Mouse (Mus musculus) ES-E14 (cell line): ENCODE measurements around the gene Gcc2. TPM values are rescaled to one million over a fixed set of nuclear protein-coding genes. Genes with fewer than 3 reads are reported as not detected.
"Not testable (repeated sequence)": the region's sequence is repeated elsewhere in the genome, so short reads cannot be mapped to it uniquely, and the experiment has no call there.

Experiments used
- DNase-seq: peaks from one replicate; pipeline ENCODE4 v3.0.0-alpha.2; 2013; ENCODE audit warnings: low read depth, low spot score
- H3K27ac ChIP-seq: 2 replicates; pipeline ENCODE4 v1.5.1; 2012; ENCODE audit warnings: low read depth, mild to moderate bottlenecking, low read length, moderate library complexity, mixed read lengths; ENCODE audit not compliant: poor library complexity, insufficient read depth, severe bottlenecking
- H3K36me3 ChIP-seq: 2 replicates; pipeline ENCODE4 v1.6.1; 2012; ENCODE audit warnings: mild to moderate bottlenecking, low read length, moderate library complexity, mixed read lengths; ENCODE audit not compliant: control insufficient read depth, poor library complexity, insufficient read depth, severe bottlenecking
- H3K4me1 ChIP-seq, 2 experiments: fragments of 150-350 bp in 1 of 2; sonication (generic) in 1 of 2; 2 replicates each; pipeline ENCODE4 v1.6.1; 2012; ENCODE audit warnings: low read length in 2 of 2, mild to moderate bottlenecking in 1 of 2, mixed read lengths in 1 of 2; ENCODE audit not compliant: control insufficient read depth in 2 of 2, insufficient read depth in 2 of 2, poor library complexity in 1 of 2
- H3K4me3 ChIP-seq, 2 experiments: fragments of 150-350 bp in 1 of 2; sonication (generic) in 1 of 2; 2 replicates each; pipeline ENCODE4 v1.5.1; 2012; ENCODE audit warnings: low read length in 2 of 2, low read depth in 1 of 2, mild to moderate bottlenecking in 1 of 2, mixed read lengths in 1 of 2; ENCODE audit not compliant: insufficient read depth in 1 of 2, poor library complexity in 1 of 2, severe bottlenecking in 1 of 2
- H3K9ac ChIP-seq: 2 replicates; pipeline ENCODE4 v1.6.1; 2012; ENCODE audit warnings: low read depth, mild to moderate bottlenecking, low read length, mixed read lengths; ENCODE audit not compliant: poor library complexity, insufficient read depth, severe bottlenecking
- H3K9me3 ChIP-seq: fragments of 150-350 bp; sonication (generic); 2 replicates; pipeline ENCODE4 v1.6.1; 2012; ENCODE audit warnings: low read depth, mild to moderate bottlenecking, low read length; ENCODE audit not compliant: control insufficient read depth, insufficient read depth
- HCFC1 ChIP-seq: IDR thresholded peaks from 2 replicates; pipeline ENCODE4 v1.6.1; 2012; ENCODE audit warnings: low read length, inconsistent platforms, borderline replicate concordance; ENCODE audit not compliant: insufficient read depth
- in situ Hi-C, 2 experiments: fragments of 600-800 bp; cut with MboI; formaldehyde crosslinking; loops; one replicate each; pipeline ENCODE4 v1.15.1; 2025; ENCODE audit warnings: low sequenced_read_pairs in 2 of 2, inconsistent platforms in 1 of 2; ENCODE audit not compliant: unreplicated experiment in 2 of 2
- total RNA-seq: library from RNA; depleted of rRNA; stranded (reverse); fragments of 300-350 nt; gene quantifications from 2 replicates; pipeline ENCODE4 v1.2.3, GENCODE M21; 2012

Gene Gcc2
- total RNA-seq, 1 experiment, result 19.6 TPM

DNA sequence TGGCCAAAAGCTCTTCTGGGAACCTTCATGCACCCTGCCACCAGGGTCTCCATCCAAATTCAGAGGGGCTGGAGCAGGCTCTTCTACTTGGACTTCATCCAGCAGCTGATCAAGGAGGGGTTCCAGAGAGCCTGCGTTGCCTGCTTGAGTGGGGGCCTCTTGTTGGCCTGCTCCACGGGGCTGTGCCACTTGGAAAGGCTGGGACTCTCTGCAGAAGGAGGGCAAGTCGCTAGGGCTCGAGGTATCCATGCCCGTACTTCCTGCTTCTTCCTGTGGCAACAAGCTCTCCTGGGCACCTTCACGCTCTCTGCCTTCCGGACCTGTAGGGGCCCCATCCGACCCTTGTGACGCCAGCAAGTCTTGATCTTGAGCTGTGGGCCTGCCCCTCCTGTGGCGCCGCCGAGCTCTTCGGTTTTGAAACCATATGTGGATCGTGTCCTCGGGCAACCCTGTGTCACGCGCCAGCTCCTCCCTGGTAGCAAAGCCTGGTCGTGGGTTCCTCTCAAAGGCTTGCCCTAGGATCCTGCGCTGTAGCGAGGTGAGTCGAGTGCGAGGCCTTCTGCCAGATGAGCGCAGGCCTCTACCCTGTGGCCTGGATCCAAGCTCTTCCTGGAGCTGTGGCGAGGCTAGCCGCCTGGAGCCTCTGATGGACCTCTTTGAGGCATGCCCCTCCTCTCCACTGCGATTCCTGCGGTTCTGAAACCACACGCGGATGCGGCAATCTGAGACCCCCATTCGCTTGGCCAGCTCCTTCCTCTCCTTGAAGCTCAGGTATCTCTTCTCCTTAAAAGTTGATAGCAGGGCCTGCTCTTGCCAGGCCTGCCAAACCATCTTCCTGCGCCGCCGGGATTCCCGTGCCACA, 23.3 kb upstream of the Gcc2 start:
- DNase-seq, result peak; percentile 62
- in situ Hi-C loops, H3K9ac ChIP-seq, H3K4me1 ChIP-seq, H3K9me3 ChIP-seq, H3K27ac ChIP-seq, H3K36me3 ChIP-seq: not testable (repeated sequence)
- TF ChIP-seq HCFC1, result peak; percentile 60; the same call in 1 of the 2 replicates
- peak overlapping the region in 1 of 2 experiments; percentile 0; a peak in 2 of 4 replicates for H3K4me3 ChIP-seq

DNA sequence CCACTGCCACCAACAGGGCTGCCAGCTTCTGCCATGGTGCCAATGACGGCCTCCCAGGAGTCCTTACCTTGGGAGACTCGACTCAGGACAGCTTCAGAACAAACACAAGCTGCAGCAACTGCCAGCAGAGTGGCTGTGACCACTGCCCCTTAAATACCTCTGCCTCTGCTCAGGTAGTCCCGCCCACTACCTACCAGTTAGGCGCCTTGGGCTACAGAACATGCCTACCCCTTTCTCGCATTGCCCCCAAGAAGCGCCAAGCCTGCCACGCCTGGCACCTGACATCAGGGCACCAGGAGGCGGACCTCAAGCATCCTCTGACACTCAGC, 22.7 kb upstream of the Gcc2 start, which contains the start of gene Duxf3:
Gene Duxf3, minus strand, starts transcription at position 35 of the 329 bp plus-strand sequence.
- peak within 1 kb of the TSS in 1 of 2 experiments; percentile 0; a peak in 2 of 4 replicates for H3K4me3 ChIP-seq
- H3K9me3 ChIP-seq, H3K4me1 ChIP-seq, in situ Hi-C loops, H3K27ac ChIP-seq, H3K9ac ChIP-seq, DNase-seq, H3K36me3 ChIP-seq: not testable (repeated sequence)

DNA sequence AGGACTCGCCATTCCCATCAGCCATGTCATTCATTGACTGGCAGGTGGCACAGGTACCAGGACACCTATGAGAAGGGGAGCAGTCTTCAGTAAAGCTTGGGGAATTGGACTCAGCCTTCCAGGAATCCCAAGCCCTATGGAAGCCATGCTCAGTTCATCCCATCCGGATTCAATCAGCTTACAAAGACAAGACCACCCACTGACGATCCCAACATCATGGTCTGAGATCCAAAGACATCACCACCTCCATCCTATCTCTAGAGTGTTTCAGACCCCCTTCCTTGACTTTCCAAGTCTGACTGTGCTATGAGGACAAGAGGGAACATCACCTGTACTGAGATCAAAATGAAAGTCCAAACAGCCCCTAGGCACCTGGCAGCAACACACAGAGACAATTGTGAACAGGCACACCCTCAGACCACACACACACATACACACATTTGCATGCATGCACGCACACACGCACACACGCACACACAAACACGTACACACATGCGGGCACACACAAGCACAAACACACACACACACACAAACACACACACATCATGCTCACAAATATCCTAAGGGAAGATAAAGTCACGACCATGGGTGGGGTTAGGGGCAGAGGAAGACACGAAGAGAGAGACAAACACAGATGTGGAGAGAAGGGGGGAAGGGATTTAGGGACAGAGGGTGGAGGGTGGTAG, 22.1 kb upstream of the Gcc2 start:
- H3K4me1 ChIP-seq, in situ Hi-C loops, DNase-seq, H3K4me3 ChIP-seq, H3K36me3 ChIP-seq, H3K9ac ChIP-seq, H3K9me3 ChIP-seq, H3K27ac ChIP-seq: not testable (repeated sequence)

DNA sequence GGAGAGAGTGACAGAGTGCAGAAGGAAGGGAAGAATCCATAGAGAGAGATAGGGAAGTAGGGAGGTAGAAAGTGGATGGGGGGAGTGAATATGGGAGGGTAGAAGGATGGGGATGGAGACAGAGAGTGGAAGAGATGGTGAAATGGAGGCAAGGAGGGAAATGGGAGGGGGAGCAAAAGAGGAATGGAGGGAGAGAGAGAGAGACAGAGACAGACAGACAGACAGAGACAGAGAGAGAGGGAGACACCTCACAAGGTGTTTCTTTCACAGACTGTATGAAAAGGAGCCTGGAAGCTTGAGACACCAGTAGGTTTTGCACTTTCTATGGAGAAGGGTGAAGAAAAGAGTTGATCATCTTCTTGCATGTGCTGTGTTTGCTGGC, 21.6 kb upstream of the Gcc2 start:
- H3K9ac ChIP-seq, DNase-seq, in situ Hi-C loops, H3K27ac ChIP-seq, H3K4me1 ChIP-seq, H3K9me3 ChIP-seq, H3K36me3 ChIP-seq, H3K4me3 ChIP-seq: not testable (repeated sequence)

DNA sequence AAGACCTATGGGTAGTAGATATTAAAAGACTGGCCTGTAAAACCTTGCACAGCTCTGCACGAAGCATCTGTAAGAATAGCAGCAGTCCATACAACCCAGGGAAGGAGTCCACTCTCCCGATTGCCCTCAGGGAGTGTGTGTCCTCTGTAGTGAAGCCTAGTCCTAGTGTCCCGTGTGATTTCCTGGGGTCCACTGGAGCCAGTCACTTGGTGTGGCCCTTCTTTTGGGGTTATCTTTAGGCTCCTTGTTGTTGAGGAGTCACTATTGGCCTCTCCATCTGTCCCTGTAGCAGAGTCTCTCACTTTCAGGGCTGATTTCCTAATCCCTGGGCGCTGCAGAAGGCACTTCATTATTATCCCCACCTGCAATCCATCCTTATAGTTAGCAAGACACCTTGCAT, 20.3 kb upstream of the Gcc2 start:
- H3K4me3 ChIP-seq, H3K4me1 ChIP-seq, in situ Hi-C loops, H3K9ac ChIP-seq, H3K9me3 ChIP-seq, H3K36me3 ChIP-seq, H3K27ac ChIP-seq, DNase-seq: not testable (repeated sequence)
